Mouse (Mus musculus) granulocyte monocyte progenitor cell, adult 5-6 weeks (primary cell): ENCODE results near the gene Fam107a. TPM values are rescaled to one million over a fixed set of nuclear protein-coding genes. Genes with fewer than 3 reads are reported as not detected.

Source experiments
- ATAC-seq: replicated peaks from 2 replicates; pipeline ENCODE4 v1.8.0; 2016; ENCODE audit warnings: mild to moderate bottlenecking, moderate TSS enrichment, inconsistent platforms; ENCODE audit not compliant: poor library complexity, severe bottlenecking
- total RNA-seq, 2 experiments: library from RNA; stranded (forward) in 1 of 2; stranded (reverse) in 1 of 2; fragments of 200-712, 200-1000 nt in 1 of 2; fragments of >200 nt in 1 of 2; fragmentation: Nextera tagmentation in 1 of 2; gene quantifications; 2 replicates each; pipeline ENCODE4 v1.2.3; 2014 to 2017

The Fam107a gene
- total RNA-seq, 2 experiments from 2014 or later, result not detected

GRCm38 (mm10) chr14:8258335-8258627 is 59.5 kb downstream of the Fam107a start:
- peak; percentile 31; the same call in 1 of the 2 replicates for ATAC-seq

- ATAC-seq, result no peak
Observed at GRCm38 (mm10) chr14:8257521-8258334, 60.1 kb downstream of the Fam107a start.

- ATAC-seq, result no peak
Observed at GRCm38 (mm10) chr14:8256881-8257280, 60.9 kb downstream of the Fam107a start.

- no peak for ATAC-seq
Observed at GRCm38 (mm10) chr14:8256072-8256471, 61.8 kb downstream of the Fam107a start.

GRCm38 (mm10) chr14:8255076-8255729 is 62.6 kb downstream of the Fam107a start:
- ATAC-seq, result peak; percentile 79

GRCm38 (mm10) chr14:8251330-8251885 is 66.4 kb downstream of the Fam107a start:
- no peak for ATAC-seq

- no peak for ATAC-seq
Observed at GRCm38 (mm10) chr14:8250141-8250871, 67.5 kb downstream of the Fam107a start.

- ATAC-seq, result no peak
Observed at GRCm38 (mm10) chr14:8249206-8249605, 68.6 kb downstream of the Fam107a start.

GRCm38 (mm10) chr14:8246878-8247277 is 70.9 kb downstream of the Fam107a start:
- no peak for ATAC-seq

Other genes starting within 250 kb of the Fam107a start
- gene Rpp14, start 237.7 kb downstream of the Fam107a start, total RNA-seq (2014; fragmentation: Nextera tagmentation), result 35.5 and 43.7 TPM in 2 replicates
- gene Rpp14, start 237.7 kb downstream of the Fam107a start, total RNA-seq (2017), result 62.6 and 72.8 TPM in 2 replicates
- 34.1 and 40.7 TPM in 2 replicates for gene Pxk, start 219.8 kb downstream of the Fam107a start, total RNA-seq (2014; fragmentation: Nextera tagmentation)
- gene Pxk, start 219.8 kb downstream of the Fam107a start, total RNA-seq (2017), result 25.6 and 30.0 TPM in 2 replicates
- gene Pdhb, start 145.0 kb downstream of the Fam107a start, total RNA-seq (2014; fragmentation: Nextera tagmentation), result 102 and 123 TPM in 2 replicates
- gene Pdhb, start 145.0 kb downstream of the Fam107a start, total RNA-seq (2017), result 143 and 158 TPM in 2 replicates
- gene Kctd6, start 103.9 kb downstream of the Fam107a start, total RNA-seq (2014; fragmentation: Nextera tagmentation), result 6.6 and 12.7 TPM in 2 replicates
- gene Kctd6, start 103.9 kb downstream of the Fam107a start, total RNA-seq (2017), result 6.2 and 6.6 TPM in 2 replicates
- not detected in 2 replicates for gene Acox2, start 58.7 kb downstream of the Fam107a start, total RNA-seq (2014; fragmentation: Nextera tagmentation)
- gene Acox2, start 58.7 kb downstream of the Fam107a start, total RNA-seq (2017), result not detected in 2 replicates
- not detected in 2 replicates for gene Oit1, start 60.7 kb upstream of the Fam107a start, total RNA-seq (2014; fragmentation: Nextera tagmentation)
- not detected in 2 replicates for gene Oit1, start 60.7 kb upstream of the Fam107a start, total RNA-seq (2017)